Comparison of ENCODE assay signal across 9 mouse cellular contexts in genomic region chr11:63132151-63132500, GRCm38 (mm10). TPM values are rescaled to one million over a fixed set of nuclear protein-coding genes. Genes with fewer than 3 reads are reported as not detected.
DNase-seq lines count a peak whose midpoint lies in the region; ATAC-seq and TF ChIP-seq lines count a peak whose summit lies in the region.
"Had no signal": no experiment of that assay in that cellular context is flagged by ENCODE, and none has a peak within 500 bp of the region (broad histone marks: within the 10 kb centered on the region; RNA-seq: fewer than 3 reads in every experiment).

No protein-coding gene starts in this region.

- no peak for DNase-seq in left cerebral cortex, adult 2 months (ENCODE audit: extremely low spot score in 1 of 2, low spot score in 2 of 2)
- no peak for DNase-seq in left cerebral cortex, postnatal 14 days (ENCODE audit: low spot score in 2 of 2)
- DNase-seq in embryonic facial prominence, embryonic 11.5 days (ENCODE audit: low spot score), result no peak
- DNase-seq in gastrocnemius, adult 18-20 months (ENCODE audit: low spot score), result no peak
- no peak for DNase-seq in left cerebral cortex, postnatal 10 days (ENCODE audit: extremely low spot score in 1 of 2, low spot score in 2 of 2)
- DNase-seq in left cerebral cortex, adult 8-10 months (ENCODE audit: low spot score in 2 of 2), result no peak

- under 1% methylated on average over 11 of the region's 11 CpGs for WGBS in embryonic facial prominence, embryonic 11.5 days
- WGBS in intestine, embryonic 15.5 days, result 2% methylated on average over 11 of the region's 11 CpGs
- WGBS in neural tube, embryonic 13.5 days, result under 1% methylated on average over 11 of the region's 11 CpGs

- H3K36me3 ChIP-seq in embryonic facial prominence, embryonic 11.5 days (replicated peaks; ENCODE audit: control insufficient read depth, insufficient read depth, low read depth, low read length), result no peaks in the 10 kb centered on the region
- no peaks in the 10 kb centered on the region for H3K36me3 ChIP-seq in intestine, embryonic 15.5 days
- H3K36me3 ChIP-seq in neural tube, embryonic 13.5 days, result no peaks in the 10 kb centered on the region

- H3K9ac ChIP-seq in embryonic facial prominence, embryonic 11.5 days (replicated peaks; ENCODE audit: low read length), result peak overlapping the region; percentile 77
- peak overlapping the region; percentile 71 for H3K9ac ChIP-seq in intestine, embryonic 15.5 days
- peak overlapping the region; percentile 67 for H3K9ac ChIP-seq in neural tube, embryonic 13.5 days

- ATAC-seq in embryonic facial prominence, embryonic 11.5 days (replicated peaks; ENCODE audit: insufficient number of reproducible peaks, low FRiP score, low TSS enrichment, low read depth), result no peak
- no peak for ATAC-seq in intestine, embryonic 15.5 days
- peak; percentile 30; the same call in 1 of the 2 replicates for ATAC-seq in neural tube, embryonic 13.5 days (ENCODE audit: low read depth)

- no peak for TF ChIP-seq CTCF in left cerebral cortex, adult 2 months (IDR thresholded peaks at IDR 0.05)

- H3K27ac ChIP-seq in left cerebral cortex, adult 2 months, result peak overlapping the region; percentile 58
- peak overlapping the region; percentile 60 for H3K27ac ChIP-seq in embryonic facial prominence, embryonic 11.5 days (replicated peaks; ENCODE audit: low read depth, low read length)
- peak overlapping the region; percentile 96 for H3K27ac ChIP-seq in intestine, embryonic 15.5 days
- peak overlapping the region; percentile 64 for H3K27ac ChIP-seq in neural tube, embryonic 13.5 days (replicated peaks)

- H3K4me3 ChIP-seq in left cerebral cortex, adult 2 months, result peak overlapping the region; percentile 55
- H3K4me3 ChIP-seq in embryonic facial prominence, embryonic 11.5 days (ENCODE audit: low read depth, low read length), result peak overlapping the region; percentile 52
- peak overlapping the region; percentile 63 for H3K4me3 ChIP-seq in intestine, embryonic 15.5 days (replicated peaks)
- H3K4me3 ChIP-seq in neural tube, embryonic 13.5 days, result peak overlapping the region; percentile 48

- no peaks in the 10 kb centered on the region; the same call in none of the 2 replicates for H3K4me1 ChIP-seq in embryonic facial prominence, embryonic 11.5 days (ENCODE audit: control insufficient read depth, insufficient read depth, low read length)
- peaks cover 31% of the 10 kb centered on the region for H3K4me1 ChIP-seq in intestine, embryonic 15.5 days (replicated peaks)
- peaks cover 52% of the 10 kb centered on the region for H3K4me1 ChIP-seq in neural tube, embryonic 13.5 days (replicated peaks)

- H3K4me2 ChIP-seq in embryonic facial prominence, embryonic 11.5 days (ENCODE audit: low read depth, low read length), result peak overlapping the region; percentile 87
- H3K4me2 ChIP-seq in intestine, embryonic 15.5 days (replicated peaks), result peak overlapping the region; percentile 82
- peak overlapping the region; percentile 79 for H3K4me2 ChIP-seq in neural tube, embryonic 13.5 days

- intact Hi-C loops in left cerebral cortex, adult 2 months (cut with DNase I), result loop anchor here (5.0 to 10.0 kb wide), 2 partner anchors 107 to 135 kb away; no protein-coding TSS in a partner anchor
- intact Hi-C loops in left cerebral cortex, postnatal 14 days (cut with DNase I), result loop anchor here (10.0 kb wide), 1 partner anchor 377 kb away; the partner anchor contains the start of gene Gm10428
- intact Hi-C loops in left cerebral cortex, postnatal 10 days (cut with DNase I), result loop anchor here (10.0 kb wide), 2 partner anchors 147 to 377 kb away; partner anchors contain the start of gene Gm10428

- no peaks in the 10 kb centered on the region for H3K9me3 ChIP-seq in embryonic facial prominence, embryonic 11.5 days (replicated peaks; ENCODE audit: control insufficient read depth, low read length)
- H3K9me3 ChIP-seq in intestine, embryonic 15.5 days, result no peaks in the 10 kb centered on the region
- H3K9me3 ChIP-seq in neural tube, embryonic 13.5 days, result no peaks in the 10 kb centered on the region

- H3K27me3 ChIP-seq in embryonic facial prominence, embryonic 11.5 days (ENCODE audit: control insufficient read depth, insufficient read depth, low read length), result peaks cover 9% of the 10 kb centered on the region; the same call in 1 of the 2 replicates
- H3K27me3 ChIP-seq in intestine, embryonic 15.5 days (replicated peaks), result peaks cover 27% of the 10 kb centered on the region; the same call in 1 of the 2 replicates
- peaks cover 72% of the 10 kb centered on the region for H3K27me3 ChIP-seq in neural tube, embryonic 13.5 days

RNA-seq across cellular contexts. Expression of gene Pmp22, which starts 3.3 kb away (rescaled TPM):
- 10 to 100 TPM; 25.7 to 27.5 TPM for total RNA-seq in left cerebral cortex, adult 2 months (2021)
- 10 to 100 TPM; 24.6 to 28.9 TPM for total RNA-seq in left cerebral cortex, postnatal 14 days (2021)
- 48.2 and 49.8 TPM in 2 replicates for polyA plus RNA-seq in embryonic facial prominence, embryonic 11.5 days (2014; fragmentation: Nextera tagmentation; extraction: Ambion mirVana)
- polyA plus RNA-seq in intestine, embryonic 15.5 days (2015; fragmentation: Nextera tagmentation; extraction: Ambion mirVana), result 111 and 115 TPM in 2 replicates
- polyA plus RNA-seq in neural tube, embryonic 13.5 days (2015; fragmentation: Nextera tagmentation; extraction: Ambion mirVana), result 45.2 and 52.4 TPM in 2 replicates
- total RNA-seq in gastrocnemius, adult 18-20 months (2021), result 10 to 100 TPM; 29.9 to 33.8 TPM
- 10 to 100 TPM; 18.2 to 21.3 TPM for total RNA-seq in left cerebral cortex, postnatal 10 days (2021)
- total RNA-seq in left cerebral cortex, adult 8-10 months (2022), result 10 to 100 TPM; 37.8 to 50.7 (median 45.0) TPM
- total RNA-seq: hematopoietic stem cell, adult 5-6 weeks had no signal
